Mouse (Mus musculus): ENCODE data around the gene Gm20388.

- no peak for TF ChIP-seq POLR2A (IDR thresholded peaks at IDR 0.05; ENCODE audit: borderline replicate concordance, extremely low read depth, insufficient read depth, insufficient read length, poor library complexity, severe bottlenecking)
- TF ChIP-seq CTCF (IDR thresholded peaks at IDR 0.05; ENCODE audit: borderline replicate concordance, extremely low read depth, insufficient read depth, insufficient read length) = no peak
These were observed 3192.6 kb downstream of the Gm20388 start for GRCm38 (mm10) chr8:123103285-123103684.

All from brain, embryonic 14.5 days (tissue).